Mouse (Mus musculus): ENCODE measurements around the gene Brd4.
"Not testable (repeated sequence)": the region's sequence is repeated elsewhere in the genome, so short reads cannot be mapped to it uniquely, and the experiment has no call there.

Brd4 gene

DNA sequence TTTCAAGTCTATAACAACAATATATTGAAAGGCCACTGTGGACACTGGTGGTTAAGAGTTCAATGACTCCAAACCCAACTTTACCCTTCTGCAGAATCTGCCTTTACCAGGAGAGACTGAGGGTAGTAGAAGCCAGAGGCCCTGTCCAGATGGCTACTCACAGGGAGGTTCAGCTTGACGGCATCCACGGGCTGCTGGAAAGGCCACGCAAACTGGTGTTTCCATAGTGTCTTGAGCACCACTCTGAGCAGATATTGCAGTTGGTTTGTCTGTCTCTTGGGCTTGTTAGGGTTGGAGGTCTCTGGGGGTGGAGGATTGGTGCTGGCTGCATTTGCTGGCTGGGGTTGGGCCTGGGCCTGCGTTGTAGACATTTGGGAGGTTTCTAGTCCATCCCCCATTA lies 55.3 kb downstream of the Brd4 start:
- no peak for DNase-seq (ENCODE audit: low read depth)

DNA sequence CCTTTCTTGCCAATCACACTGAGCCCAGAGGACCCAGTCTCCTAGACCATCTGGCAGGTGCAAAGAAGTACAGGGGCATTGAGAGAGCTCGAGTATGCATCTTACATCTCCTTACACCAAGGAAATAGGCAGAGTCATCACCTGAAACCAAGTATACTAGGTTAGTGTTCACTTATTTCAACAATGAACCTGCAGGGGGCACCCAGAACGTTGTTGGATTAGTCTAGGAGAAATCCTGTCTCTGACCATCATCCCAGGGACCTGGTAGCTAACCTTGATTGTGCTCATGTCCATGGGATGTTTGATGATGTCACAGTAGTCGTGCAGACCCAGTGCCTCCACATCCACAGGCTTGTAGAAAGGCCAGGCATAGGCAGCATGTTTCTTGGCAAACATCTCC lies 63.6 kb downstream of the Brd4 start:
- no peak for DNase-seq (ENCODE audit: low read depth)

DNA sequence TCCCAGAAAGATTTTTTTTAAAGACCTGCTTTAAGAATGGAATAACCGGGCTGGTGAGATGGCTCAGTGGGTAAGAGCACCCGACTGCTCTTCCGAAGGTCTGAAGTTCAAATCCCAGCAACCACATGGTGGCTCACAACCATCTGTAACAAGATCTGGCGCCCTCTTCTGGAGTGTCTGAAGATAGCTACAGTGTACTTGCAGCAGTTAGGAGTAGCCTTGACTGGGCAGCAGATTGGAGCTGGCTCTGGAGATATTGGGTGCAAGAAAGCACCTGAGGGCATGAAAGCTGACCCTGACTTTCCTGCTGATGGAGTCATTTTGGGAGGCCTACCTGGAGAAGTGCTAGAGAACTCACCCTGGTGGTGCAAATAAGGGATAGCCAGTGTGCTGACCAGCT lies 68.9 kb downstream of the Brd4 start:
- DNase-seq (ENCODE audit: low read depth) = not testable (repeated sequence)

DNA sequence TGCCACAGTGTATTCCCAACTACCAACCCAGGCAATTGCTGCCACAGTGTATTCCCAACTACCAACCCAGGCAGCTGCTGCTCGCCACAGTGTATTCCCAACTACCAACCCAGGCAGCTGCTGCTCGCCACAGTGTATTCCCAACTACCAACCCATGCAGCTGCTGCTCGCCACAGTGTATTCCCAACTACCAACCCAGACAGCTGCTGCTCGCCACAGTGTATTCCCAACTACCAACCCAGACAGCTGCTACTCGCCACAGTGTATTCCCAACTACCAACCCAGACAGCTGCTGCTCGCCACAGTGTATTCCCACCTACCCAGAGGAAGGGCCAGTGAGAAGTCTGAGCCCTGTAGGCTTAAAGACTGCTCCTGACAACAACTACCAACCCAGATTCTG lies 73.0 kb downstream of the Brd4 start:
- not testable (repeated sequence) for DNase-seq (ENCODE audit: low read depth)

- DNase-seq (ENCODE audit: low read depth) = no peak
These were observed 74.8 kb downstream of the Brd4 start for GRCm38 (mm10) chr17:32209752-32210151.

- DNase-seq (ENCODE audit: low read depth) = no peak
These were observed 75.4 kb downstream of the Brd4 start for GRCm38 (mm10) chr17:32209144-32209543.

- no peak for DNase-seq (ENCODE audit: low read depth)
These were observed 76.8 kb downstream of the Brd4 start for GRCm38 (mm10) chr17:32207586-32208245.

DNA sequence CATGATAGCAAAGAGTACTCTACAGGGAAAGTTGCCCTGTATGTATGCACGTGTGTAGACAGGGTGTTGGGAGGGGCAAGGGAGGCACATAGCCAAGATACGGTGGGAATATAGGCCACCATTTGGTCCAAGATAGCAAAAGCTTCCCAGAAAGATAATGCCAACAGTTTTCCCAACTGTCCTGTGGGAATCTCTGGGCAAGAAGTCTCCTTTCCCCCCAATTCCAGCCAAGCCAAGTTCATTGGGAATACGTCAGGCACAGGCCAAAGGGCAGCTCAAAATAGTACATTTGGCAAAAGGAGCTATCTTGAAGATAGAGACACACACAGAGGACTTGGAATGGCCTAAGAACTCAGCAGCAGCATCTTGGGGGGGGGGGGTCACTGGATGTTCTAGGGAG lies 79.2 kb downstream of the Brd4 start:
- no peak for DNase-seq (ENCODE audit: low read depth)

- no peak for DNase-seq (ENCODE audit: low read depth)
These were observed 81.5 kb downstream of the Brd4 start for GRCm38 (mm10) chr17:32202972-32203371.

GRCm38 (mm10) chr17:32201086-32201485 lies 83.4 kb downstream of the Brd4 start:
- DNase-seq (ENCODE audit: low read depth) = no peak

GRCm38 (mm10) chr17:32199796-32200195 lies 84.7 kb downstream of the Brd4 start:
- no peak for DNase-seq (ENCODE audit: low read depth)

GRCm38 (mm10) chr17:32197156-32197555 lies 87.4 kb downstream of the Brd4 start:
- no peak for DNase-seq (ENCODE audit: low read depth)

GRCm38 (mm10) chr17:32195725-32196124 lies 88.8 kb downstream of the Brd4 start:
- no peak for DNase-seq (ENCODE audit: low read depth)

GRCm38 (mm10) chr17:32193010-32193409 lies 91.5 kb downstream of the Brd4 start:
- DNase-seq (ENCODE audit: low read depth) = no peak

- DNase-seq (ENCODE audit: low read depth) = no peak
These were observed 94.7 kb downstream of the Brd4 start for GRCm38 (mm10) chr17:32189850-32190249.

DNA sequence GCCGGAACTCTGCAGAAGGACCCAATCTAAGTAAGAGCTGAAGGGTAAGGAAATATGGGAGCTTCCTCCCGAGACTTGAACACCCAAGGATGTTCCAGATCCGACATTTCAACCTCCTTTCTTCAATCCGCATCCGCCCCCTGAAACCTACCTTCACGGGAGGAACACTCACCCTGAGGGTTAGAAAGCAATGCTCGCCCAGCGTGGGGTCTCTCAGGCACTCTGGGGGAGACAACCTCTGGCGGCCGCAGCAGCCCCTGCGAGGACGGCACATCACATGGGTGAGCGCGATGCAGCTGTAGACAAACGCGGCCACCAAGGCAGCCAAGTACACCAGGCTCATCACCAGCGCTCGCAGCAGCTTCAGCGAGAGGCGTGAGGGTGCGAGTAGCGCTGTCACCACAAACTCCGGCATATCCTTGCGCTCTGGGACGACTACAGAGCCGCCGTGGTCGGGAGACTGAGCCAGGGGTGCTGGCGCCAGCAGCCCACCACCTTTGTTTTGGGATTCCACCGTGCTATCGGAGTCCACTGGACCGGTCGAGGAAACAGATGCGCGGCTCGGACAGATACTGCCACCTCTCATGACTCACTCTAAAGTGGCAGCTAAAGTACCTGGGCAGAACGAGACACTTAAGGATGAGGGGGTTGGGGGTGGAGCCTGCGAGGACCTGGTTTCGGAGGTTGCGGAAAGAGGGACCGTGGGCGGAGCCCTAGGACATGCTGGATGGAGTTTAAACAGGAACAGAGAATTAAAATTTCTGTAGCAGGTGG lies 95.5 kb downstream of the Brd4 start, which contains the start of gene Ephx3:
Gene Ephx3 (minus strand): TSS at position 687 of the 774 bp plus-strand sequence.
- DNase-seq (ENCODE audit: low read depth) = no peak

- DNase-seq (ENCODE audit: low read depth) = no peak
These were observed 101.5 kb downstream of the Brd4 start for GRCm38 (mm10) chr17:32183017-32183416.

DNA sequence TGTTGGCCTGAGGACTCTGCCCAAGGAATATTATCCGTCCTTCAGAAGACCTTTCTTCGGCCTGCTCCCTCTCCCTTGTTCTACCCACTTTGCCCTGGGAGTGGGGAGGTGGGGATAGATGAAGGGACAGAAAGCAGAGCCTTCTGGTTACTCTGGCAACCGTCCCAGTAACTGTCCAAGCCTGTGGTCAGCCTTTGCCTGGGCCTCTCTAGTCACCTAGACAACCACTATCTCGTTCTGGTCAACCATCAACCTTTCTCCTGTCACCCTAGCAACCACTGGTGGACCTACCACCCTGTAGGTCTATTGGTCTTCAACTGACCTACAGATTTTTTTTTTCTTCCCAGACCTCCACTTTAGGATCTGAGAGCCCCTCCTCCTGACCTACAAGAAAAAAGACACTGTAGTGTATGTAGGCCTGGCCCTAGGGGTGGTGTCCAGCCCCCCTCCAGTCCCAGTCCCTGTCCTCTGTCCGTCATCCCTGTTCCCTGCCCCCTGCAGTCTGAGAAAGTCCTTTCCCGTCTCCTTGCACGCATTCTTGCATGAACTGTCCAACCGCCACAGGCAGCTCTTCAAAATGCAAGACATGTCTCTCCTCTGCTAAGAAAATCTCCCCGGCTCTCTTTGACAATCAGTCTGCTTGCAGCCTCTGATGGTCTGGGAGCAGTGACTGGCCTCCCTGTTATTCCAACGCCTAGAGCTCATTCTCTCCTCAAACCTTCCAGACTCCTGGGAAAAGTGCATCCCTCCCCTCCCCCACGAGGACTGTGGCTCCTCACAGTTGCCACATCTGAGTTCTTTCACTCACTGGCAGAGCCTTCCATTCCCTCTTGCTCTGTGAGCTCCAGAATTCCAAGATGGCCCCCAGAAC lies 104.7 kb downstream of the Brd4 start:
- no peak for DNase-seq (ENCODE audit: low read depth)

GRCm38 (mm10) chr17:32176919-32177318 lies 107.6 kb downstream of the Brd4 start:
- no peak for DNase-seq (ENCODE audit: low read depth)

- no peak for DNase-seq (ENCODE audit: low read depth)
These were observed 111.4 kb downstream of the Brd4 start for GRCm38 (mm10) chr17:32173166-32173565.

DNA sequence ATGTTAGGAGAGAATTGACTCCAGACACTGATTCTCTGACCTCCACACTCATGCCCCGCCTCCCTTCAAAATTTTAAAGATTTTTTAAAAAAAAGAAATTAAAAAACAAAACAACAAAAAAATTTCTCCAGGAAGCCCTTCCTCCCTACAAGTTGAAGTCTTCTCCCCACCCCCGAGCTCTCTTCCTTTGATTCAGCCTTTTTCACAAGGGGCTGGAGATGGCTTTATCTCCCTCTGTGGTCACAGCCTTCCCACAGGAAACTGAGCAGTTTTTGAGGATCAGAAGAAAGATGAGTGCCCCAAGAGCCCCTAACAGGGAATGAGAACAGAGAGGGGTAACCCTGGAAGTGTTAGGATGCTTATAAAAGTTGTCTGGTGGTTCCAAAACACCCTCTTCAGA lies 112.0 kb downstream of the Brd4 start:
- no peak for DNase-seq (ENCODE audit: low read depth)

GRCm38 (mm10) chr17:32169518-32170225 lies 114.8 kb downstream of the Brd4 start:
- no peak for DNase-seq (ENCODE audit: low read depth)

All from c-Kit-positive CD71-negative TER-119-negative erythroid progenitor cells, embryonic 14.5 days (primary cell).